Mouse (Mus musculus): ENCODE data around the gene Bud31.

- no peak for TF ChIP-seq CTCF (IDR thresholded peaks at IDR 0.05; ENCODE audit: control insufficient read depth, insufficient read depth, insufficient replicate concordance, low read depth, low read length)
- TF ChIP-seq POLR2A (IDR thresholded peaks at IDR 0.05; ENCODE audit: control insufficient read depth, low read depth, low read length): no peak
Observed at GRCm38 (mm10) chr5:145126580-145126979, 13.6 kb upstream of the Bud31 start.
